Mouse (Mus musculus): ENCODE results near the gene Hoxd11. TPM values are rescaled to one million over a fixed set of nuclear protein-coding genes. Genes with fewer than 3 reads are reported as not detected.

Gene Hoxd11
- polyA plus RNA-seq, 1 experiment from 2014 or later: 31.0 TPM

GRCm38 (mm10) chr2:74703720-74704392 is 24.5 kb downstream of the Hoxd11 start:
- Histone ChIP-seq H3K27ac (peak overlapping the region; percentile 99), H3K4me1 (peaks cover 78% of the 10 kb centered on the region), H3K27me3 (ENCODE audit: low read depth, poor library complexity, severe bottlenecking) (peaks cover 42% of the 10 kb centered on the region), H3K9me3 (replicated peaks) (no peaks in the 10 kb centered on the region), H3K36me3 (peaks cover 3% of the 10 kb centered on the region; the same call in 1 of the 2 replicates), H3K4me3 (peak overlapping the region; percentile 80)
- peak; percentile 78 for DNase-seq (ENCODE audit: low spot score)
- 2% methylated on average over 26 of the region's 26 CpGs for WGBS

DNA sequence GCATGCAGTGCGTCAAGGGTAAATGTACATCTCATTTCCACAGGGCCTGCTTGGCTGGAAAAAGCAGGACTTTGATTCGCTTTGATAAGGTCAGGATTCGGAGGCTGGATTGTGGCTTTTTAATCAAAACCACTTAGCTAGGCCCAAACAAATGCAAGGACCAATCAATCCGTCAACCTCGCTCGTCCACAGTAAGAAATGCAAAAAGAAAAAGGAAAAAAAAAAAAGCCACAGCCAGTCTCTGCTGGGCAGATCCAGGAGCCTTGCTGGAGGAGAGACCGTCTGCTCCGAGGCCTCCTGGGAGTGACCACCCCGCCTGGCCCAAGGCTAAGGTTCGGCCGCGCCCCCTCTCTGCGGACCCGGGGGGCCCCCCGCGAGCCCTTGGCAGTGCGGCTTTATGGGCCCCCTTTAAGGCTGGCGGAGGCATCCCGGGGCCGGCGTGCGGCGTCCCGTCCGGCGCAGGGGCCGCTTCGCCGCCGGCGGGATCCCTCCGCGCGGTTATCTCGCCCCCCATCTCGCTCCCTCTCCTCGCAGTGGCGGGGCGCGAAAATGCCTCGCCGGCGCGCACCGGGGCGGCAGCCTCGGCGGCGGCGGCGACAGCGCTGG is 25.1 kb downstream of the Hoxd11 start, which contains the start of gene Hoxd8:
Gene Hoxd8 (plus strand): TSS at position 223 of the 606 bp plus-strand sequence.
- DNase-seq (ENCODE audit: low spot score): peak; percentile 93

DNA sequence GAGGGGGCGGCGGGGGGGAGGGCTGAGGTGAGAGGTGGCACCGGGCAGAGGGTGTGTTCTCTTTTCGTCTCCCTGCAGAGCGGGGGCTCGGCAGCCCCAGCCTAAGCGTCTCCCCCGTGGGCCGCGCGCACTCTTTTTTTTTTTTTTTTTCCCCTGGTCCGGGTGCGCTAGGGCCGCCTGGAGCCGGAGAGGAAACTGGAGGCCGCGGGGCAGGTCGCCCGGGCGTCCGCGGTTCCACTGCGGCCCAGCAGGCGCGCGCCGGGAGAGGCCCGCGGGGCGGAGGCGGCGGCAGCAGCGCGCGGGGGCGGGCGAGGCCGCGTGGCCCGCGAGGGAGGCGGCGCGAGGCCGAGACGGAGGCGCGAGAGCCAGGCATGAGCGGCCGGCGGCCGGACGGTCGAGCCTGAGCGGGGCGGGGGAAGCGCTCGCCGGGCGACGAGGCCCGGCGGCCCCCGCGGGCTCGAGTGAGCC is 25.7 kb downstream of the Hoxd11 start:
- H3K9me3 ChIP-seq (replicated peaks): no peaks in the 10 kb centered on the region
- peaks cover 78% of the 10 kb centered on the region for H3K4me1 ChIP-seq
- H3K27ac ChIP-seq: peak overlapping the region; percentile 99
- no peak for DNase-seq (ENCODE audit: low spot score)
- WGBS: 3% methylated on average over 62 of the region's 66 CpGs
- H3K27me3 ChIP-seq (ENCODE audit: low read depth, poor library complexity, severe bottlenecking): peaks cover 48% of the 10 kb centered on the region
- H3K4me3 ChIP-seq: peak overlapping the region; percentile 80
- H3K36me3 ChIP-seq: peaks cover 3% of the 10 kb centered on the region; the same call in 1 of the 2 replicates

More for the DNA sequence above, 25.1 kb downstream of the Hoxd11 start, which contains the start of gene Hoxd8:
- peaks cover 78% of the 10 kb centered on the region for H3K4me1 ChIP-seq
- H3K36me3 ChIP-seq: peaks cover 3% of the 10 kb centered on the region; the same call in 1 of the 2 replicates
- peak within 1 kb of the TSS; percentile 99 for H3K27ac ChIP-seq
- H3K9me3 ChIP-seq (replicated peaks): no peaks in the 10 kb centered on the region
- 1% methylated on average over 52 of the region's 52 CpGs for WGBS
- H3K4me3 ChIP-seq: peak within 1 kb of the TSS; percentile 80
- H3K27me3 ChIP-seq (ENCODE audit: low read depth, poor library complexity, severe bottlenecking): peaks cover 47% of the 10 kb centered on the region

- Histone ChIP-seq H3K9me3 (replicated peaks) (no peaks in the 10 kb centered on the region), H3K27ac (peak overlapping the region; percentile 99), H3K36me3 (peaks cover 3% of the 10 kb centered on the region; the same call in 1 of the 2 replicates), H3K4me3 (peak overlapping the region; percentile 80), H3K4me1 (peaks cover 78% of the 10 kb centered on the region), H3K27me3 (ENCODE audit: low read depth, poor library complexity, severe bottlenecking) (peaks cover 48% of the 10 kb centered on the region)
- 3% methylated on average over 79 of the region's 85 CpGs for WGBS
- DNase-seq (ENCODE audit: low spot score): peak; percentile 83
These were observed 26.2 kb downstream of the Hoxd11 start for GRCm38 (mm10) chr2:74705467-74706089.

GRCm38 (mm10) chr2:74706393-74706960 is 27.1 kb downstream of the Hoxd11 start:
- Histone ChIP-seq H3K4me1 (peaks cover 76% of the 10 kb centered on the region), H3K4me3 (peak overlapping the region; percentile 80), H3K27ac (peak overlapping the region; percentile 99), H3K9me3 (replicated peaks) (no peaks in the 10 kb centered on the region), H3K27me3 (ENCODE audit: low read depth, poor library complexity, severe bottlenecking) (peaks cover 45% of the 10 kb centered on the region), H3K36me3 (peaks cover 3% of the 10 kb centered on the region; the same call in 1 of the 2 replicates)
- WGBS: under 1% methylated on average over 13 of the region's 13 CpGs
- DNase-seq (ENCODE audit: low spot score): peak; percentile 47

DNA sequence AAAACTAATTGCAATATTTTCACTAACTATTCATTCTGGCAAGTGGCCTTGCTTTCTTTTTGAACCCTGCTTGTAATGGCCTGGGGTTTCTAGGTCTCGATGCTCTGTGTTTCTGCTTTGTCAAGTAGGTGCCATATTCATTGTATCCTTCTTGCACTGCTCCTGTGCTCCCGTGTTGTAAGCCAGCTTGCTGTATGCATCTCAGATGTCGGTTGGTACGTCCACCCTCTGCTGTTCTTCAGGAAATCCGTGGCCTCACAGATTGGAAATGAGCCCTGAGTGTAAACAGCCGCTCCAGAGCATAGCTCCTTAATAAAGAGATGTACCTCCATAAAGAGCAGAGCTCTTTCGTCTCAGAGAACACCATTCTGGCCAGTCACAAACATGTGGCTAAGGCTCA is 28.2 kb downstream of the Hoxd11 start:
- peak; percentile 35 for DNase-seq (ENCODE audit: low spot score)
- peaks cover 45% of the 10 kb centered on the region for H3K27me3 ChIP-seq (ENCODE audit: low read depth, poor library complexity, severe bottlenecking)
- H3K4me3 ChIP-seq: peak overlapping the region; percentile 80
- H3K4me1 ChIP-seq: peaks cover 75% of the 10 kb centered on the region
- 4% methylated on average over 7 of the region's 7 CpGs for WGBS
- peak overlapping the region; percentile 99 for H3K27ac ChIP-seq
- H3K9me3 ChIP-seq (replicated peaks): no peaks in the 10 kb centered on the region
- H3K36me3 ChIP-seq: peaks cover 3% of the 10 kb centered on the region; the same call in 1 of the 2 replicates

DNA sequence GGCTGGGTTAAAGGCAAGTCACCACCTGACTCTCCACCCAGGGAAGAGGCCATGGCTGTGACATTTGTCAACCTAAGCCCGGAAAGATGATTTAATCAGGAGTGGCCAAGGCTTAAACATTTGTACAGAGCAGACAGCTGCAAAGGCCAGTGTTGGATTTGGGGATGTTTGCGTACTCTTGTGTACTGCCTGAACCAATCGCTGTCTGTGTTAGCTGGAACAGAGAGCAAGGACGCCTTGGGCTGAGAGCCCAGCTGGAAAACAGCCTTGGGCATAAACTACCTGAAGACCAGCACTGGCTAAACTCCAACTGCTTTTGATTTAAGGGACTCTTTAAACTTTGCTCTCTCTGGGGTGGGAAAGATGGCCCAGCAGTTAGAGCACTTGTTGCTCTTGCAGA is 29.3 kb downstream of the Hoxd11 start:
- 11% methylated on average over 4 of the region's 4 CpGs for WGBS
- Histone ChIP-seq H3K4me3 (peak overlapping the region; percentile 80), H3K9me3 (replicated peaks) (no peaks in the 10 kb centered on the region), H3K27me3 (ENCODE audit: low read depth, poor library complexity, severe bottlenecking) (peaks cover 41% of the 10 kb centered on the region), H3K4me1 (peaks cover 71% of the 10 kb centered on the region), H3K27ac (peak overlapping the region; percentile 99), H3K36me3 (peaks cover 3% of the 10 kb centered on the region; the same call in 1 of the 2 replicates)
- peak; percentile 45 for DNase-seq (ENCODE audit: low spot score)

DNA sequence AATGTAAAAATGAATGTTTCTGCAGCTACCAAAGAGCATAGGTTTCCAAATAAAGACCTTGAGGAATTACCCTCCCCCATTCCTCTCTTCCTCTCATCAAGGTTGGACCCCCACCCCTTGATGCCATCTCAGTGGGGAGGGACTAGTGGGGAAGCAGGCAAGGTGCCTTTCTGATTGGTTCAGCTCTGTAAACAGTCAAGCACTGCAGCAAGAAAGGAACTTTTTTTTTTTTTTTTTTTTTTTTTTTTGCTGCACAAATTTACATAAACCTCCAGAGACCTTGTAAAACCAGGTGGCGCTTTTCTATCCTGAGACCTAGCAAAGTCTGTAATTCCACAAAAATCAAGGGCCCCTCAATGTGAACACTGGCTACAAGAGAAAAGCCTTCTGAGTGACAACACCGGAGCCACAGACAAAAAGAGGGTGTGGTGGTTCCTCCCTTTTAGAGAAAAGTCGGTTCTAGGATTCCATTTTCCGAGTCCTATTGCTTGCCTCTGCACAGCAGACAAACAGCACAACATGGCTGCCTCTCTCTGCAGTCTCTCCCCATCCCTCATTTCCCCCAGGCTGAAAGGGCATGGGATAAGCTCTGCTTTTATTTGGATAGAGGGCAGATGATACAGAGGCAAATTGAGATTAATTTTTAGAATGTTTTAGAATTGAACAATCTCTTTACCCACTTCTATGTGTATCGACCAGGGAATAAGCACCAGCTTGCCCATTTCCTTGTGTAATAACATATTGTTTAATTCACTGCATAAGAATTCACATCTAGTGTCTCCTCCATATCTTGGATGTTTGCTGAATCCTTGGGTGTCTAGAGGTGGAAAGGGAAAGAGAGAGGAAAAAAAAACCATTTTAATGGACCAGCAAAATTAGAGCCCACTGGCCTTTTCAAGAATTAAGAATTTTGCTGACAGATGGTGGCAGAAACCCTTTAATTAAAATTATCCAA is 30.4 kb downstream of the Hoxd11 start:
- H3K9me3 ChIP-seq (replicated peaks): no peaks in the 10 kb centered on the region
- peak; percentile 44 for DNase-seq (ENCODE audit: low spot score)
- peaks cover 69% of the 10 kb centered on the region for H3K4me1 ChIP-seq
- WGBS: 7% methylated on average over 5 of the region's 5 CpGs
- H3K4me3 ChIP-seq: peak overlapping the region; percentile 80; the same call in 1 of the 2 replicates
- H3K27ac ChIP-seq: peak overlapping the region; percentile 97
- peaks cover 3% of the 10 kb centered on the region; the same call in 1 of the 2 replicates for H3K36me3 ChIP-seq
- H3K27me3 ChIP-seq (ENCODE audit: low read depth, poor library complexity, severe bottlenecking): peaks cover 38% of the 10 kb centered on the region

GRCm38 (mm10) chr2:74710929-74711543 is 31.7 kb downstream of the Hoxd11 start:
- Histone ChIP-seq H3K27me3 (ENCODE audit: low read depth, poor library complexity, severe bottlenecking) (peaks cover 38% of the 10 kb centered on the region), H3K4me3 (peak overlapping the region; percentile 89), H3K9me3 (replicated peaks) (no peaks in the 10 kb centered on the region), H3K36me3 (peaks cover 3% of the 10 kb centered on the region; the same call in 1 of the 2 replicates), H3K27ac (peak overlapping the region; percentile 97), H3K4me1 (peaks cover 81% of the 10 kb centered on the region)
- WGBS: under 1% methylated on average over 16 of the region's 16 CpGs
- peak; percentile 66 for DNase-seq (ENCODE audit: low spot score)

GRCm38 (mm10) chr2:74711721-74712621 is 32.6 kb downstream of the Hoxd11 start, which contains the start of the genes Hoxd3 and Hoxd4:
Gene Hoxd3 (plus strand): TSS chr2:74711927.
Gene Hoxd4 (plus strand): TSS chr2:74711929.
- under 1% methylated on average over 65 of the region's 65 CpGs for WGBS
- peaks cover 38% of the 10 kb centered on the region for H3K27me3 ChIP-seq (ENCODE audit: low read depth, poor library complexity, severe bottlenecking)
- peaks cover 7% of the 10 kb centered on the region; the same call in 1 of the 2 replicates for H3K36me3 ChIP-seq
- no peaks in the 10 kb centered on the region for H3K9me3 ChIP-seq (replicated peaks)
- peak; percentile 80 for DNase-seq (ENCODE audit: low spot score)
- H3K27ac ChIP-seq: peak within 1 kb of the TSS; percentile 97
- H3K4me1 ChIP-seq: peaks cover 82% of the 10 kb centered on the region
- H3K4me3 ChIP-seq: peak within 1 kb of the TSS; percentile 89

All from limb, embryonic 10.5 days (tissue).